Mouse (Mus musculus): ENCODE measurements around the gene Tas2r110.

Tas2r110 gene

GRCm38 (mm10) chr6:132867708-132868107, at the start of gene Tas2r110:
Gene Tas2r110, plus strand, starts transcription at chr6:132868008.
- no peak for DNase-seq

GRCm38 (mm10) chr6:132846842-132847241, 21.0 kb upstream of the Tas2r110 start, which contains the start of gene Tas2r123:
Gene Tas2r123, plus strand, starts transcription at chr6:132847142.
- DNase-seq, result no peak

GRCm38 (mm10) chr6:132855138-132855537, 12.7 kb upstream of the Tas2r110 start, which contains the start of gene Tas2r116:
Gene Tas2r116, plus strand, starts transcription at chr6:132855438.
- no peak for DNase-seq

GRCm38 (mm10) chr6:132892711-132893110, 24.9 kb downstream of the Tas2r110 start, which contains the start of gene Tas2r113:
Gene Tas2r113, plus strand, starts transcription at chr6:132893011.
- DNase-seq, result no peak

- DNase-seq, result no peak
Measured at GRCm38 (mm10) chr6:132909351-132909750, 41.5 kb downstream of the Tas2r110 start, which contains the start of gene Tas2r125. Gene Tas2r125, plus strand, starts transcription at chr6:132909651.

Measured in cerebellum, adult 9-11 months (tissue).